Mouse (Mus musculus) ES-Bruce4 (cell line): ENCODE data around the gene Cdh13.

Experiments used
- CTCF ChIP-seq: IDR thresholded peaks from one replicate; pipeline ENCODE4 v1.8.1; 2011; ENCODE audit warnings: low read depth, low read length
- EP300 ChIP-seq: IDR thresholded peaks from 2 replicates; pipeline ENCODE4 v1.6.1; 2011; ENCODE audit warnings: low read depth, low read length; ENCODE audit not compliant: insufficient read depth
- POLR2A ChIP-seq: IDR thresholded peaks from one replicate; pipeline ENCODE4 v1.8.1; 2011; ENCODE audit warnings: low read length; ENCODE audit not compliant: insufficient read depth

GRCm38 (mm10) chr8:119345029-119345682 is 1061.6 kb downstream of the Cdh13 start:
- TF ChIP-seq CTCF (no peak), EP300 (no peak), POLR2A (no peak)
